Mouse (Mus musculus) kidney, adult 10 weeks (tissue): ENCODE results near the gene Mmp24. TPM values are rescaled to one million over a fixed set of nuclear protein-coding genes. Genes with fewer than 3 reads are reported as not detected.

Source experiments
- polyA plus RNA-seq: library from polyadenylated mRNA; stranded (reverse); fragments of 350-450 nt; fragmentation: Illumina TruSeq; extraction: RNeasy Lipid Tissue Mini Kit (QIAGEN cat#74804); gene quantifications from one replicate; pipeline ENCODE4 v1.2.3, GENCODE M21; 2014; ENCODE audit warnings: low read depth, low replicate concordance

Mmp24 gene
- polyA plus RNA-seq, result not detected

GRCm38 (mm10) chr2:155774927-155775684, at the start of gene Mmp24:
Mmp24 (plus strand) TSS chr2:155775342.

GRCm38 (mm10) chr2:155729158-155729645, 45.9 kb upstream of the Mmp24 start, which contains the start of gene Edem2:
Edem2 (minus strand) TSS chr2:155729475.

GRCm38 (mm10) chr2:155735766-155736165, 39.4 kb upstream of the Mmp24 start, which contains the start of gene Gm17581:
Gm17581 (minus strand) TSS chr2:155735866.

DNA sequence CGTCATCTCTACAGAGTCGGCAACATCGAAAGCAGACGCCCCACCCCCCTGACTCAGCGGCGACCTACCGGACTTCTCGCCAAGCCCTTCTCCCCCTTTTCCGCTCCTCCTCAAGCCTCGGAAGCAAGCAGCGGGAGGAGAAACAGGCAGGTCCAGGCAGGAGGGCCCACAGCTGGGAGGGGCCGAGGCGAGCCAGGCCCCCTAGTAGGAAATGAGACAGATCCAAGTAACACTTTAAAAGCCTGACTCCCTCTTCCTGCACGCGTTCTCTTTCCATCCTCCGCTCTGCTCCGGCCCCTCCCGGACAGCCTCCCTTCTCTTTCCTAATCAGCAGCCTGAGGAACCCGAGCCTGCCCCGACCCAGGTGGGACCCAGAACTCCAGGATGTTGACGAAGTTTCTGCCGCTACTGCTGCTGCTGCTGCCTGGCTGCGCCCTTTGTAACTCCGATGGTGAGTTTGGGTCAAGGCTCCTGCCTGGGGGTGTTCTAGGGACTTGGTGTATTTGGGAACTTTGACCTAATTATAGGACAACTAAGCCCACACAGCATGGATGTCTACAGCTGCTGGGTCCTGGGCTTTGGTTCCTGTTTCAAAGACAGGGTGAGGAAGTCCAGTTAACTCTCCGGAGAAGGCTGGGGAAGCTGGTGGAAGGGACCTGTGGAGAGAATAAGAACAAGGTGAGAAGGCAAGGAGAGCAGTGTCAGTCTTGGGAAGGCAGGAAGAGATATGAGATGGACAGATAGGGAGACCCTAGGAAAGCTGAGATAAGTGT, 23.9 kb upstream of the Mmp24 start, which contains the start of gene Procr:
Procr (plus strand) TSS at position 104 of the 773 bp plus-strand sequence.

DNA sequence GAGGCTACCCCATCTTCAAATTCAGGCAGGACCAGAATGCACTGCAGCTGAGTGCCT, 44.1 kb downstream of the Mmp24 start, which contains the start of gene BC029722:
BC029722 (minus strand) TSS at position 35 of the 57 bp plus-strand sequence.

DNA sequence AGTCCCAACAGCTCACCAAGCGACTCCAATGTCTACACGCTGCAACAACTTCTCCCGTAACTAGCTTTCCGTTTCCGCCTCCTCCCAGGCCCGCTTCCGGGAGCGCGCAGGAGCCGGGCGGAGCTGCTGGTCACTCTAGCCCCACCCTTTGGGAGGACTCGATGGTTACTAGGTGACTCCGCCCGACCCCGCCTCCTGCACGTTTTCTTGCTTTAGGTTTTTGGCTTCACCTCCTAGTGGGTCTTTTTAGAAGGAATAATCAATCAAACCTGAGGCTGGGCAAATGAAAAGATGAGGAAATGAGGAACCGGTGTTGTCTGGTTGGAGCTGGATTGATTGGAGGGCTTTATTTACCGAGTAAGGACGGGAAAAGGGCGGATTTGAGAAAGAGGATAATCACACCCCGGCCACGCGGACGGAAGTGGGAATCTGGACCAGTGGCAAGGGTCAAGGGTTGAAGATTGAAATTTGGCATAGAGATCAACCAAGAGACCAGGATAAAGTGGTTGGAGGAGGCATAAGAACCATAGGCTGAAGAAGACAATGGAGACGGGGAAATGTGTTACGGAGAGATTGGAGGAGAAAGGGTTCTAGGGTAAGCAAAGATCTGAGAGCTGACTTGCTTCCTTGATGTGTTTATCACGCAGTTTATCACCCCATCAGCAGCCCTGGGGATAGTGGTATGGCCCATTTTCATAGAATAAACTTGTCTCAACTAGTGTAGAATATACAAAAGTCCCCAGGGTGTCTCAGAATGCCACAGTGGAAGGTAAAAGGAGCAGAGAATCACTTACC, 51.7 kb downstream of the Mmp24 start, which contains the start of gene Eif6:
Eif6 (minus strand) TSS at position 296 of the 795 bp plus-strand sequence.

GRCm38 (mm10) chr2:155834732-155835131, 59.6 kb downstream of the Mmp24 start, which contains the start of gene Fam83c:
Fam83c (minus strand) TSS chr2:155834854.

Other genes starting within 250 kb of the Mmp24 start
- gene Gss, start 182.5 kb upstream of the Mmp24 start, polyA plus RNA-seq, result 31.7 TPM
- not detected for gene Myh7b, start 164.1 kb upstream of the Mmp24 start, polyA plus RNA-seq
- gene Trpc4ap, start 83.0 kb upstream of the Mmp24 start, polyA plus RNA-seq, result 81.1 TPM
- gene Edem2, start 45.9 kb upstream of the Mmp24 start, polyA plus RNA-seq, result 9.0 TPM
- not detected for gene Gm17581, start 39.5 kb upstream of the Mmp24 start, polyA plus RNA-seq
- gene Procr, start 24.2 kb upstream of the Mmp24 start, polyA plus RNA-seq, result 1.3 TPM
- gene BC029722, start 44.1 kb downstream of the Mmp24 start, polyA plus RNA-seq, result 15.5 TPM
- gene Eif6, start 51.6 kb downstream of the Mmp24 start, polyA plus RNA-seq, result 5.1 TPM
- gene Fam83c, start 59.5 kb downstream of the Mmp24 start, polyA plus RNA-seq, result not detected
- gene Uqcc1, start 155.0 kb downstream of the Mmp24 start, polyA plus RNA-seq, result 78.5 TPM
- gene Gm15557, start 165.4 kb downstream of the Mmp24 start, polyA plus RNA-seq, result not detected
- gene Gdf5, start 170.0 kb downstream of the Mmp24 start, polyA plus RNA-seq, result not detected
- 1.3 TPM for gene Cep250, start 181.1 kb downstream of the Mmp24 start, polyA plus RNA-seq
- 1.7 TPM for gene 6430550D23Rik, start 232.6 kb downstream of the Mmp24 start, polyA plus RNA-seq
- gene Ergic3, start 232.7 kb downstream of the Mmp24 start, polyA plus RNA-seq, result 11.2 TPM